Mouse (Mus musculus): ENCODE measurements around the gene Kif16b. TPM values are rescaled to one million over a fixed set of nuclear protein-coding genes. Genes with fewer than 3 reads are reported as not detected.

Kif16b gene
- polyA plus RNA-seq, 1 experiment, result not detected

DNA sequence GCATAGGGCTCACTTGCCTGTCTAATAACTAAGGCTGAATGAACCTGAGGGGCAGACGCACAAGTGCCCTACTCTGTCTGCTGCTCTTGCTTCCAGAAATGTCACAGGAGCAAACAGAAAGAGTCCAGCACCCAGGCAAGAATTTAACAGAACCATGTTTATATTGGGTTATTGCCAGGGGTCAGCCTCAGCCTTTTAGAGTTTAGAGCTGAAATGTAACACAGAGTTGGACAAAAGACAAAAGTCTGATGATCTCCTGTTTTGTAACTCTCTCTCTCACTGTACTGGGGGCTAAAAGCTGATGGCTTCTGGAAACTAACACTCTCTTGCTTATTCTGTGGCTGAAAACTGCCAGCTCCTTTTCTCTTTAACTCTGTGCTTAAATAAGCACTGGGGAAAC lies 63.2 kb downstream of the Kif16b start:
- Histone ChIP-seq H3K4me3 (ENCODE audit: insufficient read depth, low read depth, low read length) (no peak overlapping the region), H3K4me1 (ENCODE audit: control insufficient read depth, insufficient read depth, low read length) (no peaks in the 10 kb centered on the region), H3K27ac (ENCODE audit: insufficient read depth, low read depth, low read length) (no peak overlapping the region)
- no peak for TF ChIP-seq POLR2A (IDR thresholded peaks at IDR 0.05; ENCODE audit: insufficient read depth, low read depth, low read length)
- no peak for TF ChIP-seq CTCF (IDR thresholded peaks at IDR 0.05; ENCODE audit: insufficient read depth, low read depth, low read length)
- WGBS, result 37% methylated on average over 1 of the region's 1 CpGs

DNA sequence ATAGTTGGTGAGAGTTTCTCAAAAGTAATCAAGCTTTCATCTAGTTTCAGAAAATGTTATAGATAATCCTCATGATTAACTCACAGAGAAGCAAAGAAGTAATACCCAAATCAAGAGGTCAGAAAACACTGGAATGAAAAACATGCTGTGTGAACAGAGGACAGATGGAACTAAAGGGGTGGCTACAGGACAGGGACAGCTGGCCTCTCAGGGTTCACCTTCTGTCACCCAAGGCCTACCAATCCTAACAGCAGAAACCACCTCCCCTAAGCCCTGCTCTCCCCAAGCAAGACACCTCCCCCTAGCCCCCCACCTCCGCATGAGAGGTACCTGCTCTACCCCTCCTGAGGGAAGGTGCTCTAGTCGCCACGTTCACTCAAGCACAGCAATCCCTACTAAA lies 66.6 kb downstream of the Kif16b start:
- TF ChIP-seq CTCF (IDR thresholded peaks at IDR 0.05; ENCODE audit: insufficient read depth, low read depth, low read length) (no peak), POLR2A (IDR thresholded peaks at IDR 0.05; ENCODE audit: insufficient read depth, low read depth, low read length) (no peak)
- Histone ChIP-seq H3K4me1 (ENCODE audit: control insufficient read depth, insufficient read depth, low read length) (no peaks in the 10 kb centered on the region), H3K27ac (ENCODE audit: insufficient read depth, low read depth, low read length) (no peak overlapping the region), H3K4me3 (ENCODE audit: insufficient read depth, low read depth, low read length) (no peak overlapping the region)
- 98% methylated on average over 3 of the region's 3 CpGs for WGBS

DNA sequence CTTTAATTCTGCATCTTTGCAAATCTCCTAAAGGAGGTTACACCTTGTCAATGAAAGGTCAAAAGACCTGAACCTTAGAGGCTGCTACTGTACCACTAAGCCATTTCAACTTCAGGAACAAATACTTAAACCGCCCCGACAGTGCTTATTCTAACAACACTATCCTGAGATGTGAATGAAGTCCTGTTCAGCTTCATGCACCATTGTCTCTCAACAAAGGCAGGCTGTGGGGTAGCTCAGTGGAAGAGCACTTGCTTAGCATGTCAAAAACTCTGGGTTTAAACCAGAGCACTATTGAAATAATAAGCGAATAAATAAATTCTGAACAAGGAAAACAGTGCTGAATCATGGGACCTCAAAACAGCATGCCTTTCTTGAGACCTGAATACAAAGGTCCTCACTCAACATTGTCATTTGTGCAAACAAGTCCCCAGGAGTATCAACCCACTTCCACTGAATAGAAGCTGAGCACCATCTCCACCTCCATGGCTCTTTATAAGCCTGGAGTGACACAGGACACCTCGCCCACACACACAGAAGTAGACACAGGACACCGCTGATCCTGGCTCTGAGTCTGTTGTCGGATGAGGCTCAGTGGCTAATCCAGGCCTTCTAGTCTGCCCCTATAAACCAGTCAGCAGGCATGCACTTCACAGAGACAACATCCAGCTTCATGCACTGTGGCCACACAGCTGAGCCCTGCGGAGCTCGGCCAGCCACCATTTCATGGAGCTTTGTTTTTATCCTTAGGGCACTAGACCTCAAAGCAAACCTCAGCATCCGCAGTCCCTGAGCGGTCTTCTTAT lies 68.5 kb downstream of the Kif16b start:
- 72% methylated on average over 10 of the region's 10 CpGs for WGBS
- no peak for TF ChIP-seq CTCF (IDR thresholded peaks at IDR 0.05; ENCODE audit: insufficient read depth, low read depth, low read length)
- no peak for TF ChIP-seq POLR2A (IDR thresholded peaks at IDR 0.05; ENCODE audit: insufficient read depth, low read depth, low read length)
- no peak overlapping the region for H3K4me3 ChIP-seq (ENCODE audit: insufficient read depth, low read depth, low read length)
- H3K4me1 ChIP-seq (ENCODE audit: control insufficient read depth, insufficient read depth, low read length), result no peaks in the 10 kb centered on the region
- no peak overlapping the region for H3K27ac ChIP-seq (ENCODE audit: insufficient read depth, low read depth, low read length)

DNA sequence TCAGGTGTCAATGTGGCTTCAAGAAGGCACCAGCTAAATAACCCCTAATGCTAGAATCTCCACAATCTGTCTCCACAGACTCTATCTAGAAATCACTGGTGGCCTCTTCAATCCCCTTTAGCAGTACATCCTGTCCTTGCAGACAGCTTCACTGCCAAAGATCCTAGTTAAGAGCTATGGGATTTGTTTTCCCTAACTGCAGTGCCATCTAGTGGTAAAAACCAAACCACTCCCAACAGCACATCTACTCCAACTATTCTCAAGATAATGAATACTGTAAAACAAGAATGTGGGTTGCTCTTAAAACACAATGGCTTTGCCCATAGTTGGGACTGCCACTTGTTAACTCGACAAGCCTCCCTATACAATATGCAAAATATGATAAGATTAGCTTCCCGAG lies 88.3 kb downstream of the Kif16b start:
- Histone ChIP-seq H3K27ac (ENCODE audit: insufficient read depth, low read depth, low read length) (no peak overlapping the region), H3K4me3 (ENCODE audit: insufficient read depth, low read depth, low read length) (no peak overlapping the region), H3K4me1 (ENCODE audit: control insufficient read depth, insufficient read depth, low read length) (no peaks in the 10 kb centered on the region)
- TF ChIP-seq CTCF (IDR thresholded peaks at IDR 0.05; ENCODE audit: insufficient read depth, low read depth, low read length), result no peak
- 28% methylated on average over 2 of the region's 2 CpGs for WGBS

DNA sequence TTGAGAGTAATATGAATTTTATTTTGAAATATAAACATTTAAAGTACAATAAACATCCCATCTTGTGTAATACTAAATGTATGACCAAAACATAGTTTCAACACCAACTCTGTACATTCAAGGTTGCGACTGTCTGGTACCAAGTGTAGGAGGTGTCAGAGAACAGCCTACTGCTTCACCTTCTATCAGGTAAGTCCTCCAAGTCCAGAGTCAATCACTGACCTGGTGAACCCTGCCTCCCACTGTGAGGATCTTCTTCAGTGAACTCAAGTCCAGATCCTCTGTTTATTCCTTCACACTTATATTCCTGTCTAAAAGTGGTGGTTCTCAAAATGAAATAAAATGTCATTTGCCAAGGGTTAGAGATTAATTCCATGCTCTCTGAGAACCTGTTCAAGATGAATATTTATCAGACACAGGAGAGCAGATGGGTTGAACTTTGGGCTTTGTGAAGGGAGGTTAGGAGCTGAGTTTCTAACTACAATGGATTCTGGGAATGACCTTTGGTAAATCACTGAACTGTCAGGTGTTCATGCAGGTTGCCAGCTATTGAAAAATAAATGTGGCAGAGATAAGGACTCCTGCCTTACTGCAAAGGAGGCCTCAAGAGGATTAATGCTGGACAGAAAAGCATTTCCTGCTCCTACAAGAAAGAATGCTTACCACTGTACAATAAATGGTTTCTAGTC lies 97.4 kb downstream of the Kif16b start:
- Histone ChIP-seq H3K27ac (ENCODE audit: insufficient read depth, low read depth, low read length) (no peak overlapping the region), H3K4me1 (ENCODE audit: control insufficient read depth, insufficient read depth, low read length) (no peaks in the 10 kb centered on the region), H3K4me3 (ENCODE audit: insufficient read depth, low read depth, low read length) (no peak overlapping the region)
- TF ChIP-seq POLR2A (IDR thresholded peaks at IDR 0.05; ENCODE audit: insufficient read depth, low read depth, low read length) (no peak), CTCF (IDR thresholded peaks at IDR 0.05; ENCODE audit: insufficient read depth, low read depth, low read length) (no peak)
- WGBS, result 98% methylated on average over 1 of the region's 1 CpGs

DNA sequence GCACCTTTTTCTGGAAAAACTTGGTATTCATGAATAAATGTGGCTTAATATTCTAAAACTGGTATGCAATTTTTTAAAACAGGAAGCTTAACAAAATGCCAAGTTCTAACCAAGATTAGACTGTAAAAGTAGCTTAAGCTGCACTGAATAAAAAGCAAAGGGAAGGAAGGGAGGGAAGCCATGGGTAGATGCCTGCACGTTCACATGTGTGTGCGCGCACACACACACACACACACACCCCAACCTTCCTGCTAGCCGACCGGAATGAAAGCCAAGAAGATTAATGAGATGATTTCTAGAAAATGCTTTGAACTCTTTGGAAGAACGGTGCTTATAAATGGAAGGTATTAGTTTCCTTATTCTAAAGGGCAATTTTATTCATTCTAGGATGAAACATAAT lies 104.0 kb downstream of the Kif16b start:
- no peak for TF ChIP-seq POLR2A (IDR thresholded peaks at IDR 0.05; ENCODE audit: insufficient read depth, low read depth, low read length)
- TF ChIP-seq CTCF (IDR thresholded peaks at IDR 0.05; ENCODE audit: insufficient read depth, low read depth, low read length), result no peak
- Histone ChIP-seq H3K4me1 (ENCODE audit: control insufficient read depth, insufficient read depth, low read length) (no peaks in the 10 kb centered on the region), H3K4me3 (ENCODE audit: insufficient read depth, low read depth, low read length) (no peak overlapping the region), H3K27ac (ENCODE audit: insufficient read depth, low read depth, low read length) (no peak overlapping the region)
- 67% methylated on average over 6 of the region's 6 CpGs for WGBS

DNA sequence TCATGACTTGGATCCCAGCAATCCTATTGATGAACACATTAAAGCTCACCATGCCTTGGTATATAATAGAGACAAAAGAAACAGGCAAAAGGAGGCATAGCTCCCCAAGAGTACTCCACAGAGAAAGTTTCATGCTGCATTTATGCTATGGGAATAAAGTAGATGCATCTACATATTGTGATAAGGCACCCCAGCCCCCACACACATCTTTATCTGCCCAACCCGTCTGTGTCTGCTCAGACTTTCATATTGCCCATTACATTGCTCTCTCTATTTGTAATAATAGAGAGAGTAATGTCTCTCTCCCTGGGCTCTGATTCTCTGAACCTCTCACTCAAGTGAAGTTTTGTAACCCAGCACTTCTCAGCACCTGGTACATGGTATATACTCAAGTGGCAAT lies 126.0 kb downstream of the Kif16b start:
- H3K4me1 ChIP-seq (ENCODE audit: control insufficient read depth, insufficient read depth, low read length), result no peaks in the 10 kb centered on the region
- TF ChIP-seq POLR2A (IDR thresholded peaks at IDR 0.05; ENCODE audit: insufficient read depth, low read depth, low read length), result no peak
- TF ChIP-seq CTCF (IDR thresholded peaks at IDR 0.05; ENCODE audit: insufficient read depth, low read depth, low read length), result no peak
- no peak overlapping the region for H3K4me3 ChIP-seq (ENCODE audit: insufficient read depth, low read depth, low read length)
- H3K27ac ChIP-seq (ENCODE audit: insufficient read depth, low read depth, low read length), result no peak overlapping the region
- 87% methylated on average over 1 of the region's 1 CpGs for WGBS

DNA sequence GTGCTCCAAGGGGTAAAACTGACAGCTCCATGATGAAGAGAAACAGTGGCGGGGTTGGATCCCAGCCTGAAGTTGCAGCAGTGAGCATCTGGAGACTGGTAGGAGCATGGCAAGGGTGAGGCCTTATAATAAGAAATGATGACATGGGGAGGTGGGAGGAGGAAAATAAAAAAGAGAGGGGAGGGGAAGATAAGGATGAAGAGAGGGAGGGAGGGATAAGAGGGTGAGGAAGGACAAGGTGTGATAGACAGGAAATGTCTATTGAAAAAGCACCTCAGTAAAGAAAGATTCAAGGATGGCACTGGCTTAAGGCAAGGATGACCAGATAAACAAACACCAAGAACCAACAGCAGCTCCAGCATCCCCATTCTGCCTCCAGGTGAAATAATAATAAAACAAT lies 126.6 kb downstream of the Kif16b start:
- Histone ChIP-seq H3K4me3 (ENCODE audit: insufficient read depth, low read depth, low read length) (no peak overlapping the region), H3K27ac (ENCODE audit: insufficient read depth, low read depth, low read length) (no peak overlapping the region), H3K4me1 (ENCODE audit: control insufficient read depth, insufficient read depth, low read length) (no peaks in the 10 kb centered on the region)
- WGBS, result 97% methylated on average over 1 of the region's 1 CpGs
- TF ChIP-seq POLR2A (IDR thresholded peaks at IDR 0.05; ENCODE audit: insufficient read depth, low read depth, low read length) (no peak), CTCF (IDR thresholded peaks at IDR 0.05; ENCODE audit: insufficient read depth, low read depth, low read length) (no peak)

DNA sequence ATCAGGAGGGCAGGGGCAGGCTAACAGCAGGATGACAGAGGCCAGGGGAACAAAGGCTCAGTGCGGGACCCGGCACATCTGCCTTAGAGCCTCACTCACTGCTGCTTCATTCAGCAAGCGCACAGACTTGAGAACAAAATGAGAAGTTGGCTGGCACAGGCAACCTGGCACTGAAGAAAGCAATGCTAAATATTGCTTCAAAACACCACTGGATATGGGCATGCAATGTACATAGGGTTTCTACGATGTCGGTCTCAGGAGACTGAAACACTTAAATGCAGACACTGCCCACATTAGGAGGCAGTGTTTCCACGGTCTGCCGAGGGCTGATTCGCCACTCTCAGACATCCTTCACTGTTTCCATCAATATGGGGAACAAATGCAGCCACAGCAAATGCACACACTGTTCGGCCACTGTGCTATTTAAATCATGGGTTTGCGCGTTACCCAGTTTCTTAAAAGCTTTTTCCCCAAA lies 131.6 kb downstream of the Kif16b start:
- whole genome bisulfite sequencing, result 71% methylated on average over 11 of the region's 11 CpGs
- H3K27ac ChIP-seq (ENCODE audit: insufficient read depth, low read depth, low read length), result no peak overlapping the region
- H3K4me1 ChIP-seq (ENCODE audit: control insufficient read depth, insufficient read depth, low read length), result no peaks in the 10 kb centered on the region
- H3K4me3 ChIP-seq (ENCODE audit: insufficient read depth, low read depth, low read length), result no peak overlapping the region
- TF ChIP-seq POLR2A (IDR thresholded peaks at IDR 0.05; ENCODE audit: insufficient read depth, low read depth, low read length) (no peak), CTCF (IDR thresholded peaks at IDR 0.05; ENCODE audit: insufficient read depth, low read depth, low read length) (no peak)

Data from olfactory bulb, adult 2 months (tissue).